Mouse (Mus musculus): ENCODE results near the gene Ddost. TPM values are rescaled to one million over a fixed set of nuclear protein-coding genes. Genes with fewer than 3 reads are reported as not detected.

Gene Ddost
- polyA plus RNA-seq, 1 experiment = 173 TPM

- Histone ChIP-seq H3K36me3 (ENCODE audit: control insufficient read depth, insufficient read depth, low read length) (no peaks in the 10 kb centered on the region), H3K4me1 (replicated peaks; ENCODE audit: control insufficient read depth, insufficient read depth, low read length) (no peaks in the 10 kb centered on the region), H3K27me3 (ENCODE audit: control insufficient read depth, insufficient read depth, low read length) (no peaks in the 10 kb centered on the region), H3K4me3 (ENCODE audit: control insufficient read depth, insufficient read depth, low read length) (no peak overlapping the region), H3K27ac (ENCODE audit: control insufficient read depth, insufficient read depth, low read length) (no peak overlapping the region)
- WGBS = 86% methylated on average over 8 of the region's 8 CpGs
- DNase-seq = no peak
- TF ChIP-seq POLR2A (IDR thresholded peaks at IDR 0.05; ENCODE audit: control insufficient read depth, extremely low read depth, insufficient read depth, low read length, poor library complexity) (no peak), CTCF (IDR thresholded peaks at IDR 0.05; ENCODE audit: borderline replicate concordance, control insufficient read depth, extremely low read depth, insufficient read depth, low read length, poor library complexity) (no peak)
These were observed 51.6 kb downstream of the Ddost start for GRCm38 (mm10) chr4:138356141-138356540.

GRCm38 (mm10) chr4:138356551-138356950 is 52.0 kb downstream of the Ddost start:
- Histone ChIP-seq H3K4me1 (replicated peaks; ENCODE audit: control insufficient read depth, insufficient read depth, low read length) (no peaks in the 10 kb centered on the region), H3K36me3 (ENCODE audit: control insufficient read depth, insufficient read depth, low read length) (no peaks in the 10 kb centered on the region), H3K27ac (ENCODE audit: control insufficient read depth, insufficient read depth, low read length) (no peak overlapping the region), H3K4me3 (ENCODE audit: control insufficient read depth, insufficient read depth, low read length) (no peak overlapping the region), H3K27me3 (ENCODE audit: control insufficient read depth, insufficient read depth, low read length) (no peaks in the 10 kb centered on the region)
- 96% methylated on average over 12 of the region's 12 CpGs for WGBS
- TF ChIP-seq CTCF (IDR thresholded peaks at IDR 0.05; ENCODE audit: borderline replicate concordance, control insufficient read depth, extremely low read depth, insufficient read depth, low read length, poor library complexity) (no peak), POLR2A (IDR thresholded peaks at IDR 0.05; ENCODE audit: control insufficient read depth, extremely low read depth, insufficient read depth, low read length, poor library complexity) (no peak)
- no peak for DNase-seq

- WGBS = 75% methylated on average over 3 of the region's 3 CpGs
- Histone ChIP-seq H3K4me1 (replicated peaks; ENCODE audit: control insufficient read depth, insufficient read depth, low read length) (no peaks in the 10 kb centered on the region), H3K27me3 (ENCODE audit: control insufficient read depth, insufficient read depth, low read length) (no peaks in the 10 kb centered on the region)
These were observed 53.6 kb downstream of the Ddost start for GRCm38 (mm10) chr4:138358176-138358575.

DNA sequence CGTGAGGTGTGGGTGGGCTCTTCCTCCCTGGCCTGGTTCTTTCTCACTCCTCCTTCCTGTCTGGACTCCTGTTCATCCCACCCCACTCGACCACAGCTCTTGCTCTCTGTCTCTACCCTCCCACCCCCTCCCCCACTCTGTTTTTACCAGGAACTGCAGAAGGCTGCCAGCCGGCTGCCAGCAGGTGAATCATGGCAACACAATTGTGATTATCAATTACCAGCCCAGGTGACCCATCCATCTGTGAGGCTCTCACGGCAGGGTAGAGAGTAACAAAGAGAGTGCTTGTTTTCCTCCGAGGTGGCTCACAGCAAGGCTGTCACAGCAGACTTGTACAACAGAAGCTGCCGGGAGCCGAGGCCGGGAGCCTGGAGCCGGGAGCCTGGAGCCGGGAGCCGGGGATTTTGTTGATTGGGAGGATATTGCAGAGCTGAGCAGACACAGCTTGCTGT is 56.9 kb downstream of the Ddost start:
- H3K36me3 ChIP-seq (ENCODE audit: control insufficient read depth, insufficient read depth, low read length) = no peaks in the 10 kb centered on the region
- no peak overlapping the region for H3K27ac ChIP-seq (ENCODE audit: control insufficient read depth, insufficient read depth, low read length)
- H3K27me3 ChIP-seq (ENCODE audit: control insufficient read depth, insufficient read depth, low read length) = no peaks in the 10 kb centered on the region
- 51% methylated on average over 11 of the region's 11 CpGs for WGBS
- H3K4me3 ChIP-seq (ENCODE audit: control insufficient read depth, insufficient read depth, low read length) = no peak overlapping the region
- H3K4me1 ChIP-seq (replicated peaks; ENCODE audit: control insufficient read depth, insufficient read depth, low read length) = no peaks in the 10 kb centered on the region
- DNase-seq = no peak
- TF ChIP-seq CTCF (IDR thresholded peaks at IDR 0.05; ENCODE audit: borderline replicate concordance, control insufficient read depth, extremely low read depth, insufficient read depth, low read length, poor library complexity) (no peak), POLR2A (IDR thresholded peaks at IDR 0.05; ENCODE audit: control insufficient read depth, extremely low read depth, insufficient read depth, low read length, poor library complexity) (no peak)

More at GRCm38 (mm10) chr4:138358176-138358575, 53.6 kb downstream of the Ddost start:
- Histone ChIP-seq H3K36me3 (ENCODE audit: control insufficient read depth, insufficient read depth, low read length) (no peaks in the 10 kb centered on the region), H3K4me3 (ENCODE audit: control insufficient read depth, insufficient read depth, low read length) (no peak overlapping the region), H3K27ac (ENCODE audit: control insufficient read depth, insufficient read depth, low read length) (no peak overlapping the region)
- TF ChIP-seq POLR2A (IDR thresholded peaks at IDR 0.05; ENCODE audit: control insufficient read depth, extremely low read depth, insufficient read depth, low read length, poor library complexity) (no peak), CTCF (IDR thresholded peaks at IDR 0.05; ENCODE audit: borderline replicate concordance, control insufficient read depth, extremely low read depth, insufficient read depth, low read length, poor library complexity) (no peak)
- DNase-seq = no peak

Other genes with a start within 250 kb of the Ddost start
- gene Hp1bp3, start 88.4 kb upstream of the Ddost start, polyA plus RNA-seq (2012; rRNA removed) = 146 and 150 TPM in 2 replicates
- 4.2 and 4.7 TPM in 2 replicates for gene Sh2d5, start 54.3 kb upstream of the Ddost start, polyA plus RNA-seq (2012; rRNA removed)
- gene Kif17, start 54.3 kb upstream of the Ddost start, polyA plus RNA-seq (2012; rRNA removed) = 1.3 and 1.6 TPM in 2 replicates
- gene Pink1, start 21.6 kb downstream of the Ddost start, polyA plus RNA-seq (2012; rRNA removed) = 82.3 and 103 TPM in 2 replicates
- 0.24 and 0.60 TPM in 2 replicates for gene Cda, start 63.3 kb downstream of the Ddost start, polyA plus RNA-seq (2012; rRNA removed)
- gene Fam43b, start 91.8 kb downstream of the Ddost start, polyA plus RNA-seq (2012; rRNA removed) = not detected in 2 replicates
- 16.6 and 16.9 TPM in 2 replicates for gene Mul1, start 129.9 kb downstream of the Ddost start, polyA plus RNA-seq (2012; rRNA removed)
- gene Camk2n1, start 149.6 kb downstream of the Ddost start, polyA plus RNA-seq (2012; rRNA removed) = 2.2 and 2.7 TPM in 2 replicates

Measured in thymus, adult 2 months (tissue).